Mouse (Mus musculus): ENCODE results near the gene Smad9. TPM values are rescaled to one million over a fixed set of nuclear protein-coding genes. Genes with fewer than 3 reads are reported as not detected.

Gene Smad9
- polyA plus RNA-seq, 1 experiment from 2014 or later: 0.56 TPM

DNA sequence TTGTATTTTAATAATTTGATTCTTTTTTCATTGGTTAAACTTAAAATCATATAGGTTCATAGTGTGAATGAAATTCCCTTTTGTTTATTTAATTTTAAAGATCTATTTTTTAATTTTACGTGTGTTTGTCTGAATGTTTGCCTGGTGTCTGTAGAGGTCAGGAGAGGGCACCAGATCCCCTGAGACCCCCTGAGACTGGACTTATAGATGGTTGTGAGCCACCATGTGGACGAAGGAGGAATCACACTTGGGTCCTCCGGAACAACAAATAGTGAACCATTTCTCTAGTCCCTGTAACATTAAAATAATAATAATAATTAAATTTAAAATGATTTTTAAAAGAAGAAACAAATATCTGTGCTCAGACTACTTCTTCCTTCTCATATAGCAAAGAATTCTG lies 59.9 kb downstream of the Smad9 start:
- no peak for ATAC-seq (ENCODE audit: insufficient number of reproducible peaks, low FRiP score, low TSS enrichment, low read depth)
- H3K9me3 ChIP-seq: no peaks in the 10 kb centered on the region
- H3K4me2 ChIP-seq: no peak overlapping the region
- no peak overlapping the region for H3K4me3 ChIP-seq
- no peaks in the 10 kb centered on the region for H3K36me3 ChIP-seq
- H3K9ac ChIP-seq: no peak overlapping the region
- no peaks in the 10 kb centered on the region for H3K4me1 ChIP-seq
- H3K27me3 ChIP-seq: no peaks in the 10 kb centered on the region
- H3K27ac ChIP-seq: no peak overlapping the region
- WGBS: 19% methylated on average over 3 of the region's 3 CpGs

DNA sequence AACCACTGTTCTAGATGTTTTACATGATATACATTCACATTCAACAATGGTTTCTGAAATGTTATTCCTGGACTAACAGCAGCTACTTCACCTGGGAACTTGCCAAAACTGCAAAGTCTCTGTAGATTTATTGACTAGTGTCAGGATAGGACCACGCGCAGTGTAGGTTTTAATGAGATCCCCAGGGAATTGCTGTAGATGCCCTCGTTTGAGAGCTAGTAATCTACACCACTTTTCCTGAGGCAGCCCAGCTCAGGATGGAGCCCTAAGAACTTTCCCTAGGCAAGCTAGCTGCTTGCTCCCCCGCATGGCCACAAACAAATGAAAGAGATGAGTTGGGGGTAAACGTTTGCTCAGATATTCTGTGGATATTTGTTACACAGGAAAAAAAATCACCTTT lies 67.1 kb downstream of the Smad9 start:
- H3K27ac ChIP-seq: no peak overlapping the region
- no peak for ATAC-seq (ENCODE audit: insufficient number of reproducible peaks, low FRiP score, low TSS enrichment, low read depth)
- H3K4me2 ChIP-seq: no peak overlapping the region
- 36% methylated on average over 5 of the region's 5 CpGs for WGBS
- H3K36me3 ChIP-seq: no peaks in the 10 kb centered on the region
- no peak overlapping the region for H3K9ac ChIP-seq
- no peaks in the 10 kb centered on the region for H3K27me3 ChIP-seq
- H3K4me3 ChIP-seq: no peak overlapping the region
- no peaks in the 10 kb centered on the region for H3K4me1 ChIP-seq
- H3K9me3 ChIP-seq: no peaks in the 10 kb centered on the region

DNA sequence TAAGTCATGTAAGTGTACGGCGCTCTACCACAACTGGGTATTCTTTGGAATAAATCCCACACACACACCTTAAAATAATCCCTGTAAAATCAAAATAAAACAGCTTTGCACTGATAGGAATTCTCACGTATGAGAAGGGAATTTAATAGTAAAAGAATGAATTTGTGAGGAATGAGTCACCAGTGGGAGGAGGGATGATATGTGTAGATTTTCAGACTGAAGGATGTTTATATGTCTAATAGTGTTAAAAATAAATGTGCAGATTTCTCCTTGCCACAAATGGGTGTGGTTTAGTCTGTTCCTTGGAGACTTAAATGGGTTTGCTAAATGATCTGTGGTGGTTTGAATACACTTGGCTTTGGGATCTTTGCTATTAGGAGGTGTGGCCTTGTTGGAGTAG lies 77.1 kb downstream of the Smad9 start:
- H3K4me3 ChIP-seq: no peak overlapping the region
- no peaks in the 10 kb centered on the region for H3K36me3 ChIP-seq
- 70% methylated on average over 3 of the region's 3 CpGs for WGBS
- no peaks in the 10 kb centered on the region for H3K9me3 ChIP-seq
- H3K27me3 ChIP-seq: no peaks in the 10 kb centered on the region
- no peak overlapping the region for H3K27ac ChIP-seq
- no peak overlapping the region for H3K9ac ChIP-seq
- no peak overlapping the region for H3K4me2 ChIP-seq
- ATAC-seq (ENCODE audit: insufficient number of reproducible peaks, low FRiP score, low TSS enrichment, low read depth): no peak
- H3K4me1 ChIP-seq: no peaks in the 10 kb centered on the region

DNA sequence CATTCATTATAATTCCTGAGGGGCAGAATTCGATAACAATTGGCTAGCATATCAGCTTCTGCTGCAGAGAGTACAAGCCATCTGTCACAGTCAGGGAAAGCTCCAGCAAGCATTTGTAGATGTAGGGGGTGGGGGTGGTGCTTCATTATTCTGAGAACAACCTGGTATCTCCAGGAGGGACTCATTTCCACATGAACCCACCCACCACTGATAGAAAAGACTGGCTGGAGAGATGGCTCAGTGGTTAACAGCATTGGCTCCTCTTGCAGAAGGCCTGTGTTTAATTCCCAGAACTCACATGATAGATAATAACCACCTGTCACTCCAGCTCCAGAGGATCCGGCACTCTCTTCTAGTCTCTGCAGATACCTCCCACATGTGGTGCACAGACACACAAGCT lies 80.0 kb downstream of the Smad9 start:
- Histone ChIP-seq H3K36me3 (no peaks in the 10 kb centered on the region), H3K27ac (no peak overlapping the region), H3K27me3 (no peaks in the 10 kb centered on the region), H3K9me3 (no peaks in the 10 kb centered on the region), H3K4me3 (no peak overlapping the region), H3K4me1 (no peaks in the 10 kb centered on the region), H3K4me2 (no peak overlapping the region), H3K9ac (no peak overlapping the region)
- ATAC-seq (ENCODE audit: insufficient number of reproducible peaks, low FRiP score, low TSS enrichment, low read depth): no peak
- WGBS: 49% methylated on average over 2 of the region's 2 CpGs

Other genes starting within 250 kb of the Smad9 start
- 97.7 and 98.5 TPM in 2 replicates for gene Supt20, start 62.8 kb upstream of the Smad9 start, polyA plus RNA-seq (2015; fragmentation: Nextera tagmentation; extraction: Ambion mirVana)
- gene Gm21958, start 41.2 kb upstream of the Smad9 start, polyA plus RNA-seq (2015; fragmentation: Nextera tagmentation; extraction: Ambion mirVana): 0.81 TPM in 1 of 2 replicates, not detected in the other
- 101 and 104 TPM in 2 replicates for gene Exosc8, start 20.2 kb upstream of the Smad9 start, polyA plus RNA-seq (2015; fragmentation: Nextera tagmentation; extraction: Ambion mirVana)
- gene Alg5, start 20.0 kb upstream of the Smad9 start, polyA plus RNA-seq (2015; fragmentation: Nextera tagmentation; extraction: Ambion mirVana): 61.9 and 71.0 TPM in 2 replicates
- gene Rfxap, start 52.2 kb downstream of the Smad9 start, polyA plus RNA-seq (2015; fragmentation: Nextera tagmentation; extraction: Ambion mirVana): 26.3 and 37.5 TPM in 2 replicates
- gene Sertm1, start 160.3 kb downstream of the Smad9 start, polyA plus RNA-seq (2015; fragmentation: Nextera tagmentation; extraction: Ambion mirVana): 0.05 and 0.09 TPM in 2 replicates

Data from limb, embryonic 15.5 days (tissue).